Mouse (Mus musculus): Measurements from ENCODE around the gene Birc6. TPM values are rescaled to one million over a fixed set of nuclear protein-coding genes. Genes with fewer than 3 reads are reported as not detected.

Gene Birc6
- 98.4 and 99.8 TPM in 2 replicates for polyA plus RNA-seq (2014; fragmentation: Nextera tagmentation; extraction: Ambion mirVana)

DNA sequence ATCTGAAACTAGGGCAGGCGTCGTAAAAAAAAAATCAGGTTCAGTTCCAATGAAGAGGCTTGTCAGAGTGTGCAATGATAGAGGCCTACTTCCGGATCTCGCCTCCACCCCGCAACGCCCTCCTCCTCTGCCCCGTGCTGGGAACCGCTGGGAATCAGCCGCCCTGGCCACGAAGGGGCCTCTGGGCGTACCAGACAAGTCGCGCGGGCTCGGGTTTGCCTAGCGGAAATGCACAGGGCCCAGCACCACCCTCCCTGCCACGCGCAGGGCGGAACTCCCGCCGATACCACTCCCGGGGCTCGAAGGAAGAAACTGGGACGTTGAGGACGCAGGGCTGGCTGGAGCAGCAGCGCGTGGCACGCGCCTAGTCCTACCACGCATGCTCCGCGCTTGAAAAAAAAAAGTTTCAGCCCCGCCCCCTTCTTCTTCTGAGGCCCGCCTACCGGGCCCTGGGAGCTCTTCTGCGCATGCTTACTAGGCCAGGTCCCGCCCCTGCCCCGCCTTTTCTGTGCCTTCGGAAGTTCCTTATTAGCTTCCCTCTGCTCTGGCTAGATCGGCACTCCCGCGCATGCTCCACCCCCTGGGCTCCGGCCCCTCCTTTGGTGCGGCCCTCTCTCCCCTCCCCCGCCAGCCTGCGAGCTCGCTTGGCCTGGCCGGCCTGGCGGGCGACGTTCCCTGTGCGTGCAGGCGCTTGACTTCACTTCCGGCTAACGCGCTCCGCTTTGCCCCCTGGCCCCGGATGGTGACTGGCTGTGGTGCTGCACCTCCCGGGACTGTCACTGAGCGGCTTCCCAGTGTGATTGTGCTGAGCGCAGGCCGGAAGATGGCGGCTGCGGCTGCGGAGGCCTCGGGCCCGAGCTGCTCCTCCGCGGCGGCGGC is at the start of gene Birc6:
Birc6 (plus strand) TSS at position 567 of the 879 bp plus-strand sequence.
- no peak for TF ChIP-seq CTCF (IDR thresholded peaks at IDR 0.05; ENCODE audit: low read depth)
- H3K27me3 ChIP-seq (ENCODE audit: insufficient read depth, low read length): no peaks in the 10 kb centered on the region
- ATAC-seq (ENCODE audit: insufficient read depth): peak; percentile 97
- DNase-seq: peak; percentile 100
- H3K4me1 ChIP-seq (ENCODE audit: insufficient read depth): peaks cover 11% of the 10 kb centered on the region
- H3K4me2 ChIP-seq: peak within 1 kb of the TSS; percentile 90
- peak within 1 kb of the TSS; percentile 96 for H3K4me3 ChIP-seq (ENCODE audit: low read depth, low read length)
- under 1% methylated on average over 66 of the region's 71 CpGs for WGBS
- no peaks in the 10 kb centered on the region for H3K36me3 ChIP-seq (ENCODE audit: insufficient read depth)
- H3K9ac ChIP-seq: peak within 1 kb of the TSS; percentile 96
- H3K27ac ChIP-seq (ENCODE audit: low read depth): peak within 1 kb of the TSS; percentile 99
- H3K9me3 ChIP-seq (ENCODE audit: low read depth, low read length): no peaks in the 10 kb centered on the region

DNA sequence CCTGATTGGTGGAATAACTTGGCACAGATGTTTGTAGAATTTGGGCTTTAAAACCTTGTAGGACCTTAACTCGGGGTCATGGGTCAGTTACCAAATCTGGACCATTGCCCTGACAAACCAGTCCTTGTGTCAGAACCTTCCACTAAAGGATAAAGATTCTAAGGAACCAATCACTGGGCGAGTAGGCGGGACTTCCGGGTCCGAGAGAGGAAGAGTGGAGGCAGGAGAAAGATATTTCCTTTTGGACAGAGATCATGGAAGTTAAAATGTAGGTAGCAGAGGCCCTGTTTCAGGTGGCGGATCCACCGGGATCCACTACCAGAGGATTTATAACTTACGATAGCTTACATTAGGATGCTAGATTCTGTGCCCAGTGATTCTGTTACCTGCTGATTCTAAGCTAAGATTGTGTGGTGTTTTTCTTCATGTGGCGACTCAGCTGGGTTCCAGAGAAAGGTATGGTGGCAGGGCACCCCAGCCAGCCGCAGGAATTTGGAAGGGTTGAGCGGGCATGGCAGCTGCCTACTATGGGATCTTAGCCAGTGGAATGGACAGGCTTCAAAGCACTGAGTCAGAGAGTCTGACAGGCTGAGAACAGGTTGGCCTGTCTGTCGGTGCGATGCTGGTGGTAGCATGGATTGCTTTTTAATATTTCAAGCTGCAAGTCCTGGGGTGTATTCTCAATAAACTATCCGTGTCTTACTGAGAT is 47.6 kb upstream of the Birc6 start:
- ATAC-seq (ENCODE audit: insufficient read depth) (no peak), DNase-seq (no peak)
- H3K9ac ChIP-seq: no peak overlapping the region
- H3K36me3 ChIP-seq (ENCODE audit: insufficient read depth): no peaks in the 10 kb centered on the region
- no peaks in the 10 kb centered on the region for H3K9me3 ChIP-seq (ENCODE audit: low read depth, low read length)
- 84% methylated on average over 14 of the region's 14 CpGs for WGBS
- no peak for TF ChIP-seq CTCF (IDR thresholded peaks at IDR 0.05; ENCODE audit: low read depth)
- H3K4me1 ChIP-seq (ENCODE audit: insufficient read depth): no peaks in the 10 kb centered on the region
- no peak overlapping the region for H3K4me3 ChIP-seq (ENCODE audit: low read depth, low read length)
- no peaks in the 10 kb centered on the region for H3K27me3 ChIP-seq (ENCODE audit: insufficient read depth, low read length)
- H3K4me2 ChIP-seq: no peak overlapping the region
- H3K27ac ChIP-seq (ENCODE audit: low read depth): no peak overlapping the region

DNA sequence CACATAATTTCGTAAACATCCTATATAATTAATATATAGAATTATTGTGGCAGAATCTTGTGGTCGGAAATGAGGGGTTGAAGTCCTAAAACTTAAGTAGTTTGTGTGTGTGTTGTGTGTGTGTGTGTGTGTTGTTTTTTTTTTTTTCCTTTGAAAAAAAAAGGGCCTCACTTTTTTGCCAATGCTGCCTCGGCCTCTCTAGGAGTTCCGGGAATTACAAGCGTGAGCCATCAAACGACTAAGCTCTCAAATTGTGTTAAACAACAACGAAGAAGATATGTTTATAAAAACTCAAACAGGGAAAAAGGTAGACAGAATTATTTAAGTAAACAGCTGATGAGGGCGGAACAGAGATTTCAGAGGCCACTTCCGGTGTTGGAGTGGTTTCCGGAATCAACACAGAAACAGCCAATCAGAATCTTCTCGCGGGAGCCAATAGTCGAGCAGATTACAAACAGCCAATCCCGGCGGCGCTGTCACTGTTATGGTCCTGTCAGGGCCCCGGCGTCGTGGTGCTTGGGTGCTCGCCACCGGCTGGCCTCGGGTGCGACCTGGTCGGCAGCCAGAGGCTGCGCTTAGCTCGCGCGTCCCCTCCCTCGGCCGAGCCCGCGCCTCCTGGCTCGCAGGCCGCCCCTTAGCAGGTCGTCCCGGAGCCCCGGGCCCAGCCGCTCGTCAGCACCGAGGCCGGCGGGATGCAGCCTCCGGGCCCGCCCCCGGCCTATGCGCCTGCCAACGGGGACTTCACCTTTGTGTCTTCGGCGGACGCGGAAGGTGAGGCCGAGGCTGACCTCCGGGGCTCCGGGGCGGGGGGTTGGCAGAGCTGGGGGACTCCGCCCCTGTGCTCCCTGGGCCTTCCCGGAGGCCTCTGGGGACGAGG is 38.8 kb upstream of the Birc6 start, which contains the start of gene Yipf4:
Yipf4 (plus strand) TSS at position 470 of the 877 bp plus-strand sequence.
- Histone ChIP-seq H3K9ac (peak within 1 kb of the TSS; percentile 87), H3K4me2 (peak within 1 kb of the TSS; percentile 61), H3K27me3 (ENCODE audit: insufficient read depth, low read length) (no peaks in the 10 kb centered on the region), H3K36me3 (ENCODE audit: insufficient read depth) (peaks cover 17% of the 10 kb centered on the region), H3K4me1 (ENCODE audit: insufficient read depth) (no peaks in the 10 kb centered on the region), H3K27ac (ENCODE audit: low read depth) (peak within 1 kb of the TSS; percentile 80), H3K4me3 (ENCODE audit: low read depth, low read length) (peak within 1 kb of the TSS; percentile 96), H3K9me3 (ENCODE audit: low read depth, low read length) (no peaks in the 10 kb centered on the region)
- WGBS: 4% methylated on average over 58 of the region's 58 CpGs
- DNase-seq (peak; percentile 99), ATAC-seq (ENCODE audit: insufficient read depth) (peak; percentile 100)
- TF ChIP-seq CTCF (IDR thresholded peaks at IDR 0.05; ENCODE audit: low read depth): no peak

DNA sequence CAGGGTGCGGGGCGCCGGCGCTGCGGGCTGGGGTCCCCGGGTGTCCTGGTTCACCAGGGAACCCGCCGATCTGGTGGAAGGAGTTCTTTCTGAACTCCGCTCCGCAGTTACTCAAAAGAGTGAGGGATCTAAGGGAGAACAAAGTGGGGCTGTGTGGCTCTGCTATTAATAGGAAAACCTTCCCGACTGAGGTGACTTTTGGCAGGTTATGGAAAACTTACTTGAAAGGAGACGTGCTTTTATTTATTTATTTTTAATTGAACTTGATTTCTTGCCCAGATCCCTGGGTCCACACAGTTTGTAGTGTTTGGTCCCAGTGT is 38.2 kb upstream of the Birc6 start:
- Histone ChIP-seq H3K27me3 (ENCODE audit: insufficient read depth, low read length) (no peaks in the 10 kb centered on the region), H3K27ac (ENCODE audit: low read depth) (peak overlapping the region; percentile 80), H3K9ac (peak overlapping the region; percentile 87), H3K36me3 (ENCODE audit: insufficient read depth) (peaks cover 23% of the 10 kb centered on the region), H3K4me1 (ENCODE audit: insufficient read depth) (no peaks in the 10 kb centered on the region), H3K4me2 (peak overlapping the region; percentile 61), H3K4me3 (ENCODE audit: low read depth, low read length) (peak overlapping the region; percentile 96), H3K9me3 (ENCODE audit: low read depth, low read length) (no peaks in the 10 kb centered on the region)
- no peak for TF ChIP-seq CTCF (IDR thresholded peaks at IDR 0.05; ENCODE audit: low read depth)
- DNase-seq (peak; percentile 28), ATAC-seq (ENCODE audit: insufficient read depth) (no peak)
- WGBS: 0% methylated on average over 12 of the region's 12 CpGs

DNA sequence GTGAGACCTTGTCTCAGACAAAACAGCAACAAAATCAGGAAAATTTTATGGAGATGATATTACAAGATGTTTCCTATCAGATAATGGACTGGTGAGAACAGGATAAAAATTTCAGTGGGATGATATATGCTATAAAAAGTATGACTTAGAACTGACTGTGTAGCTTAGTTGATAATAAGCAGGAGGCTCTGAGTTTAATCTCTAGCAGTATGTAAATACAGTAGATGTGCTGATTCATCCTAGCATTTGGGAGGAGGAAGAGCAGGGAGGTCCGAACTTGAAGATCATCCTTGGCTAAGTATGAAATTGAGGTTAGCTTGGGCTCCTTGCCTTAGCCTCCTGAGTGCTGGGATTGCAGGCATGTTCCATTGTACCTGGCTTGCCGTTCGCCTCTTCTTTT is 36.5 kb upstream of the Birc6 start:
- 95% methylated on average over 3 of the region's 3 CpGs for WGBS
- Histone ChIP-seq H3K9me3 (ENCODE audit: low read depth, low read length) (no peaks in the 10 kb centered on the region), H3K36me3 (ENCODE audit: insufficient read depth) (peaks cover 36% of the 10 kb centered on the region), H3K27me3 (ENCODE audit: insufficient read depth, low read length) (no peaks in the 10 kb centered on the region), H3K9ac (no peak overlapping the region), H3K4me2 (no peak overlapping the region), H3K4me1 (ENCODE audit: insufficient read depth) (no peaks in the 10 kb centered on the region), H3K27ac (ENCODE audit: low read depth) (no peak overlapping the region), H3K4me3 (ENCODE audit: low read depth, low read length) (no peak overlapping the region)
- no peak for TF ChIP-seq CTCF (IDR thresholded peaks at IDR 0.05; ENCODE audit: low read depth)
- ATAC-seq (ENCODE audit: insufficient read depth) (no peak), DNase-seq (no peak)

DNA sequence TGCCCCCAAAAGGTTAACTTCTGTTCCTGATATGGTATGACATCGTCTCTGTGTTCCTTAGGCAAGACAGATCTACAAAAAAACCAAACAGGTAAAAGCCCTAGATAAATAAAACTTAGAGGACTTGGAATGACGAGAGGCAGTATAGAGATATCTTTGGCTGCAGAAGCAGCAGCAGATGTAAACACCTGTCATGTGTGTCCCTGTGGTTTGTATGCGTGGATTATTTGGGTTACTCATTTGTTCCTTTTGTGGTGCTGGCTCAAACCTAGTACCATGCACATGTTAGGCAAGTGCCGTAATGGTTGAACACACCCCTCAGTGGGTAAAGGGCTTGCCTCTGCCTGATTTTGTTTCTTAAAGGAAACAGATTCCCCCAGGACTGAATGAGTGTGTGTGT is 27.9 kb upstream of the Birc6 start:
- Histone ChIP-seq H3K4me1 (ENCODE audit: insufficient read depth) (no peaks in the 10 kb centered on the region), H3K27me3 (ENCODE audit: insufficient read depth, low read length) (no peaks in the 10 kb centered on the region), H3K9ac (no peak overlapping the region), H3K4me2 (no peak overlapping the region), H3K36me3 (ENCODE audit: insufficient read depth) (peaks cover 40% of the 10 kb centered on the region), H3K9me3 (ENCODE audit: low read depth, low read length) (no peaks in the 10 kb centered on the region), H3K4me3 (ENCODE audit: low read depth, low read length) (no peak overlapping the region), H3K27ac (ENCODE audit: low read depth) (no peak overlapping the region)
- ATAC-seq (ENCODE audit: insufficient read depth) (no peak), DNase-seq (no peak)
- 81% methylated on average over 4 of the region's 4 CpGs for WGBS
- no peak for TF ChIP-seq CTCF (IDR thresholded peaks at IDR 0.05; ENCODE audit: low read depth)

All from lung, embryonic 14.5 days (tissue).